Mouse (Mus musculus): ENCODE results near the gene Slc22a13. TPM values are rescaled to one million over a fixed set of nuclear protein-coding genes. Genes with fewer than 3 reads are reported as not detected.

Gene Slc22a13
- polyA plus RNA-seq, 1 experiment, result not detected

- no peak for DNase-seq (ENCODE audit: low read depth)
Observed at GRCm38 (mm10) chr9:119201653-119202052, 7.2 kb downstream of the Slc22a13 start.

- no peak for DNase-seq (ENCODE audit: low read depth)
Observed at GRCm38 (mm10) chr9:119199151-119199861, 9.6 kb downstream of the Slc22a13 start.

- no peak for DNase-seq (ENCODE audit: low read depth)
Observed at GRCm38 (mm10) chr9:119192202-119192990, 16.5 kb downstream of the Slc22a13 start.

GRCm38 (mm10) chr9:119181241-119181728, 27.6 kb downstream of the Slc22a13 start:
- DNase-seq (ENCODE audit: low read depth), result no peak

GRCm38 (mm10) chr9:119179292-119179691, 29.6 kb downstream of the Slc22a13 start:
- DNase-seq (ENCODE audit: low read depth), result no peak

GRCm38 (mm10) chr9:119167608-119168007, 41.3 kb downstream of the Slc22a13 start:
- DNase-seq (ENCODE audit: low read depth), result no peak

- no peak for DNase-seq (ENCODE audit: low read depth)
Observed at GRCm38 (mm10) chr9:119165548-119165947, 43.4 kb downstream of the Slc22a13 start.

GRCm38 (mm10) chr9:119164743-119165142, 44.2 kb downstream of the Slc22a13 start:
- DNase-seq (ENCODE audit: low read depth), result no peak

- DNase-seq (ENCODE audit: low read depth), result no peak
Observed at GRCm38 (mm10) chr9:119160689-119161088, 48.2 kb downstream of the Slc22a13 start.

- no peak for DNase-seq (ENCODE audit: low read depth)
Observed at GRCm38 (mm10) chr9:119158861-119159260, 50.0 kb downstream of the Slc22a13 start, which contains the start of gene Gm47289. TSS of gene Gm47289 (plus strand) at chr9:119159161.

- DNase-seq (ENCODE audit: low read depth), result no peak
Observed at GRCm38 (mm10) chr9:119156278-119157201, 52.4 kb downstream of the Slc22a13 start, which contains the start of gene Acaa1b. TSS of gene Acaa1b (minus strand) at chr9:119157093.

GRCm38 (mm10) chr9:119155826-119156225, 53.1 kb downstream of the Slc22a13 start:
- DNase-seq (ENCODE audit: low read depth), result no peak

- DNase-seq (ENCODE audit: low read depth), result no peak
Observed at GRCm38 (mm10) chr9:119155416-119155815, 53.5 kb downstream of the Slc22a13 start.

GRCm38 (mm10) chr9:119151751-119152150, 57.1 kb downstream of the Slc22a13 start:
- DNase-seq (ENCODE audit: low read depth), result no peak

- no peak for DNase-seq (ENCODE audit: low read depth)
Observed at GRCm38 (mm10) chr9:119149601-119150000, 59.3 kb downstream of the Slc22a13 start.

- no peak for DNase-seq (ENCODE audit: low read depth)
Observed at GRCm38 (mm10) chr9:119146098-119146770, 62.7 kb downstream of the Slc22a13 start.

GRCm38 (mm10) chr9:119145638-119146037, 63.3 kb downstream of the Slc22a13 start:
- DNase-seq (ENCODE audit: low read depth), result no peak

- DNase-seq (ENCODE audit: low read depth), result no peak
Observed at GRCm38 (mm10) chr9:119145137-119145536, 63.8 kb downstream of the Slc22a13 start.

- no peak for DNase-seq (ENCODE audit: low read depth)
Observed at GRCm38 (mm10) chr9:119144696-119145095, 64.2 kb downstream of the Slc22a13 start.

- DNase-seq (ENCODE audit: low read depth), result no peak
Observed at GRCm38 (mm10) chr9:119143372-119143771, 65.5 kb downstream of the Slc22a13 start.
